Mouse (Mus musculus) G1E-ER4 (cell line): ENCODE results near the gene Prss29. TPM values are rescaled to one million over a fixed set of nuclear protein-coding genes. Genes with fewer than 3 reads are reported as not detected.

Experiments used
- GATA1 ChIP-seq: IDR thresholded peaks from one replicate; pipeline ENCODE4 v1.8.0; 2012; ENCODE audit warnings: low read length, inconsistent platforms
- polyA plus RNA-seq: library from polyadenylated mRNA; stranded (reverse); fragments of >175 nt; gene quantifications from 2 replicates; pipeline ENCODE4 v1.2.3, GENCODE M21; 2012

The Prss29 gene
- polyA plus RNA-seq, 1 experiment, result not detected

DNA sequence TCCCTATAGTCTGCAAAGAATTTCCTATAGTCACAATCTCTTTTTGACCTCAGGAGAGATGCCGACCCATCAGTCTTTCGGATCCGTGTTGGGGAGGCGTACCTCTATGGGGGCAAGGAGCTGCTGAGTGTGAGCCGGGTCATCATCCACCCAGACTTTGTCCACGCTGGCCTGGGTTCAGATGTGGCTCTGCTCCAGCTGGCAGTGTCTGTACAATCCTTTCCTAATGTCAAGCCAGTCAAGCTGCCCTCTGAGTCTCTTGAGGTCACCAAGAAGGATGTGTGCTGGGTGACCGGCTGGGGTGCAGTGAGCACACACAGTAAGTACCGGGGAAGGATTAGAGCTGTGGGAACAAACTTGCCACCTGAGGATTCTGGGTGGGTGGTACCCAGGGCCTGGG lies 2.4 kb downstream of the Prss29 start:
- no peak for TF ChIP-seq GATA1

DNA sequence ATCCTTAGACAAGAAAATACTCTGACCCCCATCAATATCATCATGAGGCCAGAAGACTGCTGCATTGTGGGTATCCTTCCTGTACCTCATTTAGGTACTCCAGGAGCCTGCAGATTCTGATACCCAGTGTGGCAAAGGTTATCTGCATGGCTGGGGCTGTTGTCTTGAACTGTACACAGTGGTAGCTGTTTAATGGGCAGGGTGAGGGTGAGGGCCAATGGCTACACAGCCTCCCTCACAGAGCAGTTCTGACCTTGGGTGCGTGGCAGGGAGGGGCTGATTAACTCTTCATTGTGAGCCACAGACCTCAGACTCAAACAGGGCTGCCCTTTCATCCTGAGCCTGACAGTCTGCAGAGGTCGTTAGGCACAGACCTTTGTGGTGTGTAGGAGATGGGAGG lies 4.5 kb downstream of the Prss29 start:
- TF ChIP-seq GATA1, result no peak

DNA sequence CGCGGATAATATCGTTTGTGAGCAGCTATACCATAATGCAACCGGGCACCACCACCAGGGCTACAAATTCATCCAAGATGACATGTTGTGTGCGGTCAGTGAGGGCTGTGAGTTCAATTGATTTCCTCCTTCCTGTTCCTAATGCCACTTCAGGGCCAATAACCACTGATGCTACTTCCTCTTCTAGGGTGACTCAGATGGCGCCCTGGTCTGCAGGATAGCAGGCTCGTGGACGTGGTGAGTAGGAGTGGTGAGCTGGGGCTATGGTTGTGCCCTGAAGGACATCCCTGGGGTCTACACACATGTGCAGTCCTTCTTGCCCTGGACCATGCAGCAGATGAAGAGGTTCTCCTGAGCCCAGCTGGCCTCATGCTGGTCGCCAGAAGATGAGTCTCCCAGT lies 13.9 kb downstream of the Prss29 start:
- no peak for TF ChIP-seq GATA1

DNA sequence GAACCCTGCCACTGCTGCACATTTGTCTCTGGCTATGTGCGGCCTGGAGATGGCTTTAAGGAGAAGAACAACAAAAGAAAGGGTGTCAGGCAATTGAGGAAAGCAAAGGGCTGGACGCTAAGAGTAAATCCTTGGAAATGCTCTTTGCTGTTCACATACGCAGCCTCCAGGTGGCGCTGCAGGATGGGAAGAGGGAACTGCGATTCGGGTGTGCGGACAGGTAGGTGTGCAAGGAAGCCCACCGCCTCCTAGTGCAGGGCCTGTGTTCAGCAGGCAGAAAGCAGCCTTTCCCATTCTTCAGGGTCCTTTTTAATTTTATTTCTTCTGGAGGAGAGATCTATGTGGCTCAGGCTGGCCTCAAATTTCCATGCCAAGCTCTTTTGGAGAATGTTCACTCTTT lies 15.5 kb downstream of the Prss29 start:
- no peak for TF ChIP-seq GATA1

DNA sequence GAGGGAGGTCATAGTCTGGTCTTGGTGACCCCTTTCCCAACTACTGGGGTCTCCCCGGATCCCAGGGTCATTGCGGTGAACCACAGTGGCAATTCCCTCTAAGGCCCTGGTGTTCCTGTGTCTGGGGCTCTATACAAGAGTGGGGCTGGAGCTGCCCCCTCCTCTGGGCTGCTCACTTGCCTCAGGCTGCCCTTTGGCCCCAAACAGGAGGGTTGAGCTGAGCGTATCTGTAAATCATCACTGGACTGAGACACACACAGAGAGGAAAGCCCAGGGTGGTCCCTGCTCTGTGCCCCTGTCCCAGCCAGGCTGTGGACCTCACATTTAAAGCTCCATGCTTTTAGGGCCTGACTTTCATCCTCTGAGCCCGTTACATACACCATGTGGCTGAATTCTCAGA lies 19.8 kb downstream of the Prss29 start:
- TF ChIP-seq GATA1, result no peak

DNA sequence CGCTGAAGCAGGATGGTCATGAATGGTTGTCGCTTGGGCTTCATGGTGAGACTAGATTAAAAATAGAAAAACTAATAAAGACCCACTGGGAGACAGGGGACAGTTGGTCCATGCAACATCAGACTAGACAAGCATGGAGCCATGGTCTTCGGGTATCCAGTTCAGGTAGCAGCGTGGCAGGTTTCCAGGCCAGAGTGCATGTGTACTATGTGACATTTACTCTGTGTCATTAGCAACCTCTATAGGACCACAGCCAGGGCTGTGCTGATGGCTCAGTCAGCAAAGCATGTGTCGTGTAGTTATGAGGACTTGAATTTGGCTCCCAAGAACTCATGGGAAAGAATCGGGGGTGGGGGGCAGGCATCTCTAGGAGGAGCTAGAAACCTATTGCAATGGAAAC lies 21.5 kb downstream of the Prss29 start:
- no peak for TF ChIP-seq GATA1

DNA sequence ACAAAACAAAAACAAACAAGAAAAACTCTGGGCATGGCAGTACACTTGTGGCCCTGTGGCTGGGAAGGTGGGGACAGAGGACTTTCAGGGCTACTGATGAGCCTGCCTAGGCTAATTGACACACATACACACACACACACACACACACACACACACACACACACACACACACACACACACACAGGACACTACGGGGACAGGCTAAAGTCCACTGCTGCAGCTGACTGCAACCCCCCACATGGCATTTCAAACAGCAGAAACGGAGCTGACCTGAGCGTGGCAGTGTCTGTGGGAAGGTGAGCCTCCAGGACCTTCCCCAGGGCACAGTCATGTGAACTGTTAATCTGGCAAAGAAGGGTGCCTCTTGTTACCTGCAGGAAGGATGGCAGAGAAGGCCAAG lies 23.0 kb downstream of the Prss29 start:
- no peak for TF ChIP-seq GATA1

DNA sequence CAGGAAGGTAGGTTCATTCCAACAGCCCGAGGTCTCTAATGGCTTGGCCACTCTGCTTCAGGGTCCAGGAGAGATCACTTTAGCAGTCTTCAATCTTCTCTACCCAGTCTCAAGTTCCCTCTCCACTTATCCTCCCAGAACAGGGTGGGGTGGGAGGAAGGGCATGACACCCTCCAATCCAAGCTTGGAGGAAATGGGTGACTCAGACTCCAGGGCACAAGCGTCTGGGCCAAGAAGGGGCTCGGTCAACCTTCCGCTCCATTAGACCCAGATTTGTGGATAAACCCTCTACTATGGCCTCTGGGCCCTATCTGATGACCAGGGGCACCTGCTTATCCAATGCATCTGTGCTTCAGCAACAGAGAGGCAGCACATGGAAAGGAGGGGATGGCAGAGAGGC lies 27.0 kb downstream of the Prss29 start, which contains the start of gene Tpsab1:
Gene Tpsab1 (minus strand): TSS at position 101 of the 400 bp plus-strand sequence.
- no peak for TF ChIP-seq GATA1

DNA sequence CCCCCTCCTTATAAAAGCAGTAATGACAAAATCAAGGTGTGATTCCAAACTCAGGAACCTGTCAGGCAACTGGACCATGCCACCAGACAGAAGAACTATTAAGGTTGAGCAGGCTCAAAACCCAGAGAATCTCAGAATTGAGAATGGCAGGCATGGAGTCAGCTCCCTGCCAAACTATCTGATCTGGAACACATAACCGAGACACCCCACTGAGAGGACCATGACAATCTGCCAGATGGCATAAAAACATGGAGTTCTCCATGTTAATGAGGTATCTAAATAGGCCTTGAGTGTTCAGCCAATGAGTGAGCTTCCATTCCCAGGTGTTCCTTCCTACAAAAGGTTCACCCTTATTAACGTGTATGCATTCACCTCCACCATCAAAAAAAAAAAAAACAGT lies 42.8 kb downstream of the Prss29 start:
- no peak for TF ChIP-seq GATA1

DNA sequence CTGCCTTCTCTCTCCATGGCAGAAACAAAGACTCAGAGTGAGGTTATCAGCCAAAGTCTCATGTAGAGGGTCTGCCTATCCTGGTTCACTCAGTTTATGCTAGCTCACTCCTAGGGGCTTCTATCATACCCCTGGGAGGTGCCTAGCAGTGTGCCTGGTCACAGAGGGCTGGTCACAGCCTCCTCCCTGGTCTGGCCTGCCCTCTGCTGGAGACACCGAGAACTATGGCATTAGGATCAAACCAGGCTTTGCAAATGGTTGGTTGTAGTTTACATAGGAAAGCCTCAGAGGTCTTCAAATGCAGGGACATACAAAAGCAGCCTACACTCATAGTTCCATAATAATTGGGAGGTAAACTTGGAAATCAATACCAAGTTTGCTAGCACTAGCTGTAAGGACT lies 45.3 kb downstream of the Prss29 start:
- no peak for TF ChIP-seq GATA1

DNA sequence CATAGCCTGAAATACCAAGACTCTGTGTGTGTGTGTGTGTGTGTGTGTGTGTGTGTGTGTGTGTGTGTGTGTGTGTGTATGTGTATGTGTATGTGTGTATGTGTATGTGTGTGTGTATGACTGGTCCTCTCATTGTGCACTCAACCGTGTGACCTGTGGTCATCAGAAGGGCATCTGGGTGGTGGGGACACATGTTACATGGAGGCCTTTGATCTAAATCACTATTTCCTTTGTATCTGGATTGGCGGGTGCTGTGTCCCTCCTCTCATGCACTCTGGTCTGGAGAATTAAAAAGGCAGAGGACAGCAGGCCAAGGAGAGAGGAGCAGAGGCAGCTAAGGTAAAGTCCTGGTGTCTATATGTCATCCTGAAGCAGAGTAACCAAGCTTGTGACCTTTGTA lies 47.6 kb downstream of the Prss29 start, which contains the start of gene Tpsb2:
Gene Tpsb2 (plus strand): TSS at position 301 of the 400 bp plus-strand sequence.
- TF ChIP-seq GATA1, result no peak

DNA sequence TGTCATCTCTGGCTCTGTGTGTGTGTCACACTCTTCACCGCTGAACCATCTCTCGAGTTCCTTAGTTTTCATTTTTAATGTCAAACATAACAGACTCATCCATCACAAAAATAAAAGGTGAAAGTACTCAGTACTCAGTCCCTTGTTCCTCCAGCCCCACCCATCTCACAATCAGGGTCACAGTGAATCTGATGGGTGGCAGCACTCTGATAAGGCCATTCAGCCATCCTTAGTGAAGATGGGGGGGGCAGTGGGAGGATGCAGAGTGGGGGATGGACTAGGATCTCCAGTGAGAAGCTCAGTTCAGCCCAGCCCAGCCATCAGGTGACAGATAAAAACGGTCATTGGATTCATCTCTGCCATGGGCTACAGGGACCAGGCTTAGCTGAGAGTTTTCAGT lies 50.5 kb downstream of the Prss29 start, which contains the start of gene Tpsg1:
Gene Tpsg1 (plus strand): TSS at position 301 of the 400 bp plus-strand sequence.
- no peak for TF ChIP-seq GATA1

Other genes starting within 250 kb of the Prss29 start
- not detected in 2 replicates for gene Tmem204, start 235.1 kb upstream of the Prss29 start, polyA plus RNA-seq
- gene Telo2, start 202.7 kb upstream of the Prss29 start, polyA plus RNA-seq, result 37.9 and 40.8 TPM in 2 replicates
- not detected in 2 replicates for gene Ptx4, start 197.9 kb upstream of the Prss29 start, polyA plus RNA-seq
- gene Clcn7, start 185.3 kb upstream of the Prss29 start, polyA plus RNA-seq, result 15.9 and 18.5 TPM in 2 replicates
- gene Ccdc154, start 156.2 kb upstream of the Prss29 start, polyA plus RNA-seq, result not detected in 2 replicates
- gene Gm38655, start 143.2 kb upstream of the Prss29 start, polyA plus RNA-seq, result 0.06 TPM in 1 of 2 replicates, not detected in the other
- gene BC003965, start 134.1 kb upstream of the Prss29 start, polyA plus RNA-seq, result 39.1 and 54.8 TPM in 2 replicates
- 60.5 and 67.9 TPM in 2 replicates for gene Unkl, start 130.3 kb upstream of the Prss29 start, polyA plus RNA-seq
- 6.4 and 14.9 TPM in 2 replicates for gene Gnptg, start 78.5 kb upstream of the Prss29 start, polyA plus RNA-seq
- gene Tsr3, start 78.5 kb upstream of the Prss29 start, polyA plus RNA-seq, result 25.1 and 27.6 TPM in 2 replicates
- 0.09 TPM in 1 of 2 replicates, not detected in the other for gene Baiap3, start 62.3 kb upstream of the Prss29 start, polyA plus RNA-seq
- gene Ube2i, start 44.0 kb upstream of the Prss29 start, polyA plus RNA-seq, result 421 and 607 TPM in 2 replicates
- gene Prss34, start 20.3 kb upstream of the Prss29 start, polyA plus RNA-seq, result not detected in 2 replicates
- not detected in 2 replicates for gene Prss28, start 10.0 kb upstream of the Prss29 start, polyA plus RNA-seq
- not detected in 2 replicates for gene Tpsab1, start 26.9 kb downstream of the Prss29 start, polyA plus RNA-seq
- gene Tpsb2, start 47.7 kb downstream of the Prss29 start, polyA plus RNA-seq, result not detected in 2 replicates
- not detected in 2 replicates for gene Tpsg1, start 50.6 kb downstream of the Prss29 start, polyA plus RNA-seq
- not detected in 2 replicates for gene Cacna1h, start 115.1 kb downstream of the Prss29 start, polyA plus RNA-seq
- gene Tekt4, start 136.0 kb downstream of the Prss29 start, polyA plus RNA-seq, result not detected in 2 replicates
- not detected in 2 replicates for gene Sstr5, start 178.6 kb downstream of the Prss29 start, polyA plus RNA-seq